20 mouse cellular contexts compared by ENCODE assay signal in genomic region chr3:107568721-107569120, GRCm38 (mm10). TPM values are rescaled to one million over a fixed set of nuclear protein-coding genes. Genes with fewer than 3 reads are reported as not detected.
DNase-seq lines count a peak whose midpoint lies in the region; ATAC-seq and TF ChIP-seq lines count a peak whose summit lies in the region.
"Had no signal": no experiment of that assay in that cellular context is flagged by ENCODE, and none has a peak within 500 bp of the region (broad histone marks: within the 10 kb centered on the region; RNA-seq: fewer than 3 reads in every experiment).

No protein-coding gene starts in this region.

- no peaks in the 10 kb centered on the region for H3K9me3 ChIP-seq in forebrain, embryonic 13.5 days (replicated peaks)
- no peaks in the 10 kb centered on the region for H3K9me3 ChIP-seq in forebrain, embryonic 11.5 days (ENCODE audit: control insufficient read depth, low read length)
- H3K9me3 ChIP-seq in heart, postnatal 0 days (replicated peaks; ENCODE audit: control insufficient read depth, low read length): no peaks in the 10 kb centered on the region
- H3K9me3 ChIP-seq in midbrain, embryonic 15.5 days: no peaks in the 10 kb centered on the region
- H3K9me3 ChIP-seq: limb, embryonic 10.5 days; liver, embryonic 13.5 days had no signal

- H3K4me3 ChIP-seq in forebrain, embryonic 13.5 days: no peak overlapping the region
- H3K4me3 ChIP-seq in forebrain, embryonic 11.5 days (ENCODE audit: low read depth, low read length): no peak overlapping the region
- H3K4me3 ChIP-seq in heart, postnatal 0 days (ENCODE audit: low read depth, low read length): no peak overlapping the region
- no peak overlapping the region for H3K4me3 ChIP-seq in midbrain, embryonic 15.5 days
- H3K4me3 ChIP-seq: limb, embryonic 10.5 days; liver, embryonic 13.5 days had no signal

- H3K27me3 ChIP-seq in forebrain, embryonic 13.5 days: peaks cover 4% of the 10 kb centered on the region; the same call in 1 of the 2 replicates
- H3K27me3 ChIP-seq in forebrain, embryonic 11.5 days (ENCODE audit: control insufficient read depth, insufficient read depth, low read length): no peaks in the 10 kb centered on the region
- no peaks in the 10 kb centered on the region for H3K27me3 ChIP-seq in heart, postnatal 0 days (ENCODE audit: control insufficient read depth, insufficient read depth, low read length)
- no peaks in the 10 kb centered on the region for H3K27me3 ChIP-seq in midbrain, embryonic 15.5 days (replicated peaks)
- H3K27me3 ChIP-seq: CH12.LX had no signal

- TF ChIP-seq EP300 in heart, postnatal 0 days (IDR thresholded peaks at IDR 0.05; ENCODE audit: low read depth): no peak

- DNase-seq in forebrain, embryonic 11.5 days (ENCODE audit: low spot score): no peak
- DNase-seq in heart, postnatal 0 days (ENCODE audit: low spot score): peak; percentile 29
- DNase-seq in heart, postnatal 4 days: no peak
- DNase-seq in MN1 (ENCODE audit: low spot score): peak; percentile 67
- DNase-seq in ovary, adult 18-20 months (ENCODE audit: low spot score): no peak
- no peak for DNase-seq in kidney, postnatal 36 days
- DNase-seq: cerebellum, adult 11-12 months; kidney, adult 8-10 months; layer of hippocampus, postnatal 36 days; liver, embryonic 13.5 days; lung, postnatal 36 days; right cerebral cortex, postnatal 14 days had no signal

- H3K9ac ChIP-seq in forebrain, embryonic 13.5 days: no peak overlapping the region
- H3K9ac ChIP-seq in forebrain, embryonic 11.5 days (ENCODE audit: low read length): no peak overlapping the region
- no peak overlapping the region for H3K9ac ChIP-seq in heart, postnatal 0 days (replicated peaks; ENCODE audit: low read depth, low read length)
- no peak overlapping the region for H3K9ac ChIP-seq in midbrain, embryonic 15.5 days
- H3K9ac ChIP-seq: liver, embryonic 13.5 days had no signal

- ATAC-seq in forebrain, embryonic 13.5 days: peak; percentile 53
- ATAC-seq in forebrain, embryonic 11.5 days (replicated peaks; ENCODE audit: low FRiP score): no peak
- ATAC-seq in heart, postnatal 0 days (ENCODE audit: insufficient read depth, low read depth): peak; percentile 80
- peak; percentile 60 for ATAC-seq in midbrain, embryonic 15.5 days (replicated peaks)

- 71% methylated on average over 4 of the region's 4 CpGs for WGBS in forebrain, embryonic 13.5 days
- WGBS in forebrain, embryonic 11.5 days: 88% methylated on average over 4 of the region's 4 CpGs
- 10% methylated on average over 4 of the region's 4 CpGs for WGBS in heart, postnatal 0 days
- WGBS in midbrain, embryonic 15.5 days: 63% methylated on average over 4 of the region's 4 CpGs

- peaks cover 3% of the 10 kb centered on the region; the same call in 1 of the 2 replicates for H3K4me1 ChIP-seq in forebrain, embryonic 13.5 days
- H3K4me1 ChIP-seq in forebrain, embryonic 11.5 days (replicated peaks; ENCODE audit: control insufficient read depth, insufficient read depth, low read length): no peaks in the 10 kb centered on the region
- H3K4me1 ChIP-seq in heart, postnatal 0 days (ENCODE audit: control insufficient read depth, insufficient read depth): peaks cover 19% of the 10 kb centered on the region
- H3K4me1 ChIP-seq in midbrain, embryonic 15.5 days: no peaks in the 10 kb centered on the region
- H3K4me1 ChIP-seq: liver, embryonic 13.5 days had no signal

- H3K36me3 ChIP-seq in forebrain, embryonic 13.5 days (ENCODE audit: poor library complexity, severe bottlenecking): no peaks in the 10 kb centered on the region
- no peaks in the 10 kb centered on the region for H3K36me3 ChIP-seq in forebrain, embryonic 11.5 days (ENCODE audit: control insufficient read depth, insufficient read depth, low read length)
- H3K36me3 ChIP-seq in heart, postnatal 0 days (replicated peaks; ENCODE audit: control insufficient read depth, insufficient read depth, low read length): no peaks in the 10 kb centered on the region
- H3K36me3 ChIP-seq in midbrain, embryonic 15.5 days (replicated peaks): no peaks in the 10 kb centered on the region
- H3K36me3 ChIP-seq: limb, embryonic 10.5 days; liver, embryonic 13.5 days had no signal

- no peak for TF ChIP-seq CTCF in heart, postnatal 0 days (IDR thresholded peaks at IDR 0.05; ENCODE audit: low read depth)

- no peak overlapping the region for H3K4me2 ChIP-seq in forebrain, embryonic 13.5 days
- no peak overlapping the region for H3K4me2 ChIP-seq in forebrain, embryonic 11.5 days (ENCODE audit: low read depth, low read length, severe bottlenecking)
- no peak overlapping the region for H3K4me2 ChIP-seq in heart, postnatal 0 days (ENCODE audit: low read depth, low read length)
- no peak overlapping the region for H3K4me2 ChIP-seq in midbrain, embryonic 15.5 days
- H3K4me2 ChIP-seq: liver, embryonic 13.5 days had no signal

- no peak overlapping the region for H3K27ac ChIP-seq in forebrain, embryonic 13.5 days
- H3K27ac ChIP-seq in forebrain, embryonic 11.5 days (ENCODE audit: low read depth, low read length): no peak overlapping the region
- no peak overlapping the region for H3K27ac ChIP-seq in heart, postnatal 0 days (ENCODE audit: low read depth)
- H3K27ac ChIP-seq in midbrain, embryonic 15.5 days: no peak overlapping the region
- H3K27ac ChIP-seq: limb, embryonic 10.5 days; liver, embryonic 13.5 days had no signal

RNA-seq across cellular contexts. Expression of gene Ubl4b, which starts 13.8 kb away (rescaled TPM):
- polyA plus RNA-seq in forebrain, embryonic 13.5 days (2015; fragmentation: Nextera tagmentation; extraction: Ambion mirVana): not detected in 2 replicates
- polyA plus RNA-seq in forebrain, embryonic 11.5 days (2014; fragmentation: Nextera tagmentation; extraction: Ambion mirVana): not detected in 2 replicates
- not detected in 2 replicates for total RNA-seq in heart, postnatal 0 days (2014; rRNA removed; ENCODE audit: low replicate concordance)
- not detected in 2 replicates for polyA plus RNA-seq in heart, postnatal 0 days (2015; fragmentation: Nextera tagmentation; extraction: Ambion mirVana)
- total RNA-seq in heart, postnatal 4 days (2021): not detected
- not detected in 2 replicates for polyA plus RNA-seq in midbrain, embryonic 15.5 days (2015; fragmentation: Nextera tagmentation; extraction: Ambion mirVana)
- total RNA-seq: CH12.LX; common myeloid progenitor, adult 5-6 weeks; granulocyte monocyte progenitor cell, adult 5-6 weeks; layer of hippocampus, postnatal 36 days; monocyte, adult 5-6 weeks had no signal
- polyA plus RNA-seq: large intestine, adult 2 months; liver, embryonic 13.5 days had no signal

RNA-seq across cellular contexts. Expression of gene Alx3, which starts 26.1 kb away (rescaled TPM):
- polyA plus RNA-seq in forebrain, embryonic 13.5 days (2015; fragmentation: Nextera tagmentation; extraction: Ambion mirVana): 2.3 and 2.9 TPM in 2 replicates
- 14.7 and 16.9 TPM in 2 replicates for polyA plus RNA-seq in forebrain, embryonic 11.5 days (2014; fragmentation: Nextera tagmentation; extraction: Ambion mirVana)
- not detected in 2 replicates for total RNA-seq in heart, postnatal 0 days (2014; rRNA removed; ENCODE audit: low replicate concordance)
- polyA plus RNA-seq in heart, postnatal 0 days (2015; fragmentation: Nextera tagmentation; extraction: Ambion mirVana): not detected in 2 replicates
- total RNA-seq in heart, postnatal 4 days (2021): not detected
- polyA plus RNA-seq in midbrain, embryonic 15.5 days (2015; fragmentation: Nextera tagmentation; extraction: Ambion mirVana): 1.0 and 1.2 TPM in 2 replicates
- total RNA-seq: CH12.LX; common myeloid progenitor, adult 5-6 weeks; granulocyte monocyte progenitor cell, adult 5-6 weeks; monocyte, adult 5-6 weeks had no signal
- polyA plus RNA-seq: large intestine, adult 2 months had no signal

RNA-seq across cellular contexts. Expression of gene Slc6a17, which starts 50.9 kb away (rescaled TPM):
- 9.6 and 11.2 TPM in 2 replicates for polyA plus RNA-seq in forebrain, embryonic 13.5 days (2015; fragmentation: Nextera tagmentation; extraction: Ambion mirVana)
- 3.0 and 3.6 TPM in 2 replicates for polyA plus RNA-seq in forebrain, embryonic 11.5 days (2014; fragmentation: Nextera tagmentation; extraction: Ambion mirVana)
- 9.7 and 22.3 TPM in 2 replicates for total RNA-seq in heart, postnatal 0 days (2014; rRNA removed; ENCODE audit: low replicate concordance)
- 2.4 and 3.1 TPM in 2 replicates for polyA plus RNA-seq in heart, postnatal 0 days (2015; fragmentation: Nextera tagmentation; extraction: Ambion mirVana)
- total RNA-seq in heart, postnatal 4 days (2021): 1 to 10 TPM; 4.7 to 5.2 TPM
- polyA plus RNA-seq in midbrain, embryonic 15.5 days (2015; fragmentation: Nextera tagmentation; extraction: Ambion mirVana): 16.6 and 19.2 TPM in 2 replicates
- total RNA-seq: CH12.LX; common myeloid progenitor, adult 5-6 weeks; granulocyte monocyte progenitor cell, adult 5-6 weeks; monocyte, adult 5-6 weeks had no signal

Comparison
In these comparisons a context has a peak if more than half of its experiments do, and no peak if none do; other contexts are left out.
1. DNase-seq: peak in heart, postnatal 0 days (single experiment) and MN1 (single experiment); none in forebrain, embryonic 11.5 days (single experiment), heart, postnatal 4 days (single experiment), ovary, adult 18-20 months (single experiment) and kidney, postnatal 36 days (0 of 2).